Mouse (Mus musculus) liver, adult 2 months (tissue): ENCODE results near the gene Col23a1.

ENCODE experiments used
- CTCF ChIP-seq: fragments of 200-500 bp; IDR thresholded peaks from 2 replicates; pipeline ENCODE4 v1.5.1; 2011; ENCODE audit warnings: low read depth, low read length, control low read depth
- POLR2A ChIP-seq: fragments of 200-500 bp; IDR thresholded peaks from 2 replicates; pipeline ENCODE4 v1.6.1; 2011; ENCODE audit warnings: low read length, control low read depth; ENCODE audit not compliant: insufficient read depth; ENCODE audit errors: extremely low read depth

GRCm38 (mm10) chr11:51477571-51477970 is 187.9 kb downstream of the Col23a1 start:
- TF ChIP-seq POLR2A (no peak), CTCF (no peak)
